Mouse (Mus musculus) stomach, embryonic 14.5 days (tissue): Measurements from ENCODE around the gene Ptprj. TPM values are rescaled to one million over a fixed set of nuclear protein-coding genes. Genes with fewer than 3 reads are reported as not detected.
"Not testable (repeated sequence)": the region's sequence is repeated elsewhere in the genome, so short reads cannot be mapped to it uniquely, and the experiment has no call there.

ENCODE experiments used
- ATAC-seq: fragments of 200-750 bp; cut with Nextera tagmentation; 2 replicates; pipeline ENCODE4 v1.8.0; 2017; ENCODE audit warnings: low read depth, moderate TSS enrichment; ENCODE audit not compliant: insufficient number of reproducible peaks, insufficient read depth, low FRiP score
- H3K27ac ChIP-seq: fragments of 300-500 bp; sonication (generic); 2 replicates; pipeline ENCODE4 v1.5.1; 2014; ENCODE audit warnings: mild to moderate bottlenecking, low read length, moderate library complexity, mixed read lengths
- H3K27me3 ChIP-seq: fragments of 300-500 bp; sonication (generic); 2 replicates; pipeline ENCODE4 v1.6.1; 2014; ENCODE audit warnings: low read length, control low read depth, mixed read lengths; ENCODE audit not compliant: control insufficient read depth, insufficient read depth
- H3K36me3 ChIP-seq: fragments of 300-500 bp; sonication (generic); 2 replicates; pipeline ENCODE4 v1.6.1; 2014; ENCODE audit warnings: mild to moderate bottlenecking, control low read depth, low read length, moderate library complexity, mixed read lengths; ENCODE audit not compliant: control insufficient read depth, insufficient read depth
- H3K4me1 ChIP-seq: fragments of 300-500 bp; sonication (generic); 2 replicates; pipeline ENCODE4 v1.6.1; 2014; ENCODE audit warnings: low read length, control low read depth, mixed read lengths; ENCODE audit not compliant: control insufficient read depth, insufficient read depth
- H3K4me2 ChIP-seq: fragments of 300-500 bp; sonication (generic); replicated peaks from 2 replicates; pipeline ENCODE4 v1.6.1; 2014; ENCODE audit warnings: low read depth, low read length, control low read depth
- H3K4me3 ChIP-seq: fragments of 300-500 bp; sonication (generic); 2 replicates; pipeline ENCODE4 v1.5.1; 2014; ENCODE audit warnings: low read depth, low read length, control low read depth
- H3K9ac ChIP-seq: fragments of 300-500 bp; sonication (generic); replicated peaks from 2 replicates; pipeline ENCODE4 v1.6.1; 2014; ENCODE audit warnings: low read depth, mild to moderate bottlenecking, control low read depth, low read length, moderate library complexity, mixed read lengths
- H3K9me3 ChIP-seq: fragments of 300-500 bp; sonication (generic); 2 replicates; pipeline ENCODE4 v1.6.1; 2016; ENCODE audit warnings: low read depth, low read length, control low read depth; ENCODE audit not compliant: control insufficient read depth
- WGBS: fragments of 180-500 bp; shearing (Covaris S2); extraction: QIAGEN DNeasy Blood & Tissue Kit; methylation state at CpG from one replicate; pipeline ENCODE4 v1.1.7; 2014; 5-methylcytosine and 5-hydroxymethylcytosine counted together
- polyA plus RNA-seq: library from polyadenylated mRNA; unstranded; fragments of >200 nt; fragmentation: Nextera tagmentation; extraction: Ambion mirVana; gene quantifications from 2 replicates; pipeline ENCODE4 v1.2.1, GENCODE M21; 2014

Ptprj gene
- polyA plus RNA-seq, 1 experiment from 2014 or later, result 6.0 TPM

- H3K4me2 ChIP-seq, H3K4me1 ChIP-seq, H3K27ac ChIP-seq, H3K9me3 ChIP-seq, H3K36me3 ChIP-seq, H3K4me3 ChIP-seq, H3K27me3 ChIP-seq, ATAC-seq, H3K9ac ChIP-seq: not testable (repeated sequence)
- 44% methylated on average over 4 of the region's 4 CpGs for WGBS
Observed at GRCm38 (mm10) chr2:90441811-90442210, 138.6 kb downstream of the Ptprj start.

GRCm38 (mm10) chr2:90440169-90440568, 140.3 kb downstream of the Ptprj start:
- H3K27ac ChIP-seq, H3K9ac ChIP-seq, H3K27me3 ChIP-seq, ATAC-seq, H3K9me3 ChIP-seq, H3K4me1 ChIP-seq, H3K4me2 ChIP-seq, H3K36me3 ChIP-seq, H3K4me3 ChIP-seq: not testable (repeated sequence)

- H3K4me1 ChIP-seq, H3K4me2 ChIP-seq, H3K27ac ChIP-seq, H3K4me3 ChIP-seq, H3K36me3 ChIP-seq, H3K9ac ChIP-seq, H3K27me3 ChIP-seq, ATAC-seq, H3K9me3 ChIP-seq: not testable (repeated sequence)
- WGBS, result 86% methylated on average over 1 of the region's 5 CpGs
Observed at GRCm38 (mm10) chr2:90437453-90437852, 143.0 kb downstream of the Ptprj start.

GRCm38 (mm10) chr2:90429782-90430181, 150.7 kb downstream of the Ptprj start:
- WGBS, result no CpG with 5 or more reads among the region's 4 CpGs
- not testable (repeated sequence) for H3K9ac ChIP-seq, ATAC-seq, H3K4me1 ChIP-seq, H3K27ac ChIP-seq, H3K4me3 ChIP-seq, H3K4me2 ChIP-seq, H3K36me3 ChIP-seq, H3K27me3 ChIP-seq, H3K9me3 ChIP-seq

- not testable (repeated sequence) for H3K27ac ChIP-seq, H3K27me3 ChIP-seq, H3K4me2 ChIP-seq, H3K4me1 ChIP-seq, H3K4me3 ChIP-seq, H3K9ac ChIP-seq, H3K9me3 ChIP-seq, H3K36me3 ChIP-seq
- no CpG with 5 or more reads among the region's 11 CpGs for WGBS
- ATAC-seq, result peak; percentile 33; the same call in 1 of the 2 replicates
Observed at GRCm38 (mm10) chr2:90428988-90429717, 151.3 kb downstream of the Ptprj start.

GRCm38 (mm10) chr2:90424937-90425336, 155.5 kb downstream of the Ptprj start:
- H3K9me3 ChIP-seq, H3K27ac ChIP-seq, H3K4me1 ChIP-seq, H3K27me3 ChIP-seq, H3K9ac ChIP-seq, H3K4me3 ChIP-seq, H3K36me3 ChIP-seq, H3K4me2 ChIP-seq, ATAC-seq: not testable (repeated sequence)
- WGBS, result no CpG with 5 or more reads among the region's 4 CpGs

GRCm38 (mm10) chr2:90422282-90422681, 158.2 kb downstream of the Ptprj start:
- H3K9me3 ChIP-seq, H3K4me3 ChIP-seq, ATAC-seq, H3K9ac ChIP-seq, H3K27me3 ChIP-seq, H3K4me1 ChIP-seq, H3K36me3 ChIP-seq, H3K4me2 ChIP-seq, H3K27ac ChIP-seq: not testable (repeated sequence)
- WGBS, result 89% methylated on average over 6 of the region's 6 CpGs

GRCm38 (mm10) chr2:90414110-90414821, 166.2 kb downstream of the Ptprj start:
- 78% methylated on average over 4 of the region's 4 CpGs for WGBS
- not testable (repeated sequence) for H3K36me3 ChIP-seq, H3K27ac ChIP-seq, H3K4me2 ChIP-seq, H3K9me3 ChIP-seq, H3K4me1 ChIP-seq, ATAC-seq, H3K9ac ChIP-seq, H3K4me3 ChIP-seq, H3K27me3 ChIP-seq
